Mouse (Mus musculus) kidney, postnatal 4 days (tissue): Measurements from ENCODE around the gene Birc3.
"Not testable (repeated sequence)": the region's sequence is repeated elsewhere in the genome, so short reads cannot be mapped to it uniquely, and the experiment has no call there.

ENCODE experiments used
- DNase-seq, 2 experiments: peaks; one replicate each; pipeline ENCODE4 v3.0.0; 2021; ENCODE audit warnings: mixed read lengths in 2 of 2

Birc3 gene

GRCm38 (mm10) chr9:7866981-7867380 lies 6.0 kb downstream of the Birc3 start:
- not testable (repeated sequence) for DNase-seq

GRCm38 (mm10) chr9:7860976-7861375 lies 12.0 kb downstream of the Birc3 start:
- no peak for DNase-seq

- no peak for DNase-seq
Observed at GRCm38 (mm10) chr9:7855912-7856311, 17.1 kb downstream of the Birc3 start.

- DNase-seq: peak; percentile 34 to 58
Observed at GRCm38 (mm10) chr9:7855374-7855773, 17.6 kb downstream of the Birc3 start.

- not testable (repeated sequence) for DNase-seq
Observed at GRCm38 (mm10) chr9:7854196-7854595, 18.8 kb downstream of the Birc3 start.

GRCm38 (mm10) chr9:7852346-7853230 lies 20.4 kb downstream of the Birc3 start:
- no peak for DNase-seq

GRCm38 (mm10) chr9:7851841-7852240 lies 21.1 kb downstream of the Birc3 start:
- no peak for DNase-seq

GRCm38 (mm10) chr9:7848191-7848590 lies 24.8 kb downstream of the Birc3 start:
- no peak for DNase-seq

- no peak for DNase-seq
Observed at GRCm38 (mm10) chr9:7846667-7847199, 26.3 kb downstream of the Birc3 start.

- no peak for DNase-seq
Observed at GRCm38 (mm10) chr9:7845216-7845895, 27.6 kb downstream of the Birc3 start.

- DNase-seq: no peak
Observed at GRCm38 (mm10) chr9:7841221-7841620, 31.8 kb downstream of the Birc3 start.

- DNase-seq: peak; percentile 8 to 67
Observed at GRCm38 (mm10) chr9:7837806-7838440, 35.1 kb downstream of the Birc3 start.

GRCm38 (mm10) chr9:7836905-7837805 lies 35.8 kb downstream of the Birc3 start, which contains the start of gene Birc2:
Gene Birc2, minus strand, starts transcription at chr9:7837064.
- DNase-seq: peak; percentile 97 to 98

- peak; percentile 57 to 77 for DNase-seq
Observed at GRCm38 (mm10) chr9:7836331-7836730, 36.7 kb downstream of the Birc3 start.

- DNase-seq: no peak
Observed at GRCm38 (mm10) chr9:7835302-7835701, 37.7 kb downstream of the Birc3 start.

- no peak for DNase-seq
Observed at GRCm38 (mm10) chr9:7833421-7833820, 39.6 kb downstream of the Birc3 start.

- no peak for DNase-seq
Observed at GRCm38 (mm10) chr9:7829531-7830528, 43.2 kb downstream of the Birc3 start.

GRCm38 (mm10) chr9:7828706-7829105 lies 44.3 kb downstream of the Birc3 start:
- DNase-seq: no peak

- no peak for DNase-seq
Observed at GRCm38 (mm10) chr9:7824916-7825315, 48.1 kb downstream of the Birc3 start.

- DNase-seq: no peak
Observed at GRCm38 (mm10) chr9:7822758-7823157, 50.2 kb downstream of the Birc3 start.

GRCm38 (mm10) chr9:7805101-7805506 lies 67.9 kb downstream of the Birc3 start:
- DNase-seq: no peak
